Mouse (Mus musculus) mouse embryonic stem cell (cell line): ENCODE data around the gene Gm36028.

ENCODE experiments used
- in situ Hi-C, 2 experiments: fragments of 300-500 bp; cut with MboI; formaldehyde crosslinking; loops; 1 replicate in 1 of 2; 3 replicates in 1 of 2; pipeline ENCODE4 v1.14.3; 2019 to 2020; ENCODE audit warnings: low sequenced_read_pairs in 2 of 2, low pct_unique_long_range_greater_than_20kb in 1 of 2, mixed read lengths in 1 of 2; ENCODE audit not compliant: unreplicated experiment in 1 of 2

Gene Gm36028

DNA sequence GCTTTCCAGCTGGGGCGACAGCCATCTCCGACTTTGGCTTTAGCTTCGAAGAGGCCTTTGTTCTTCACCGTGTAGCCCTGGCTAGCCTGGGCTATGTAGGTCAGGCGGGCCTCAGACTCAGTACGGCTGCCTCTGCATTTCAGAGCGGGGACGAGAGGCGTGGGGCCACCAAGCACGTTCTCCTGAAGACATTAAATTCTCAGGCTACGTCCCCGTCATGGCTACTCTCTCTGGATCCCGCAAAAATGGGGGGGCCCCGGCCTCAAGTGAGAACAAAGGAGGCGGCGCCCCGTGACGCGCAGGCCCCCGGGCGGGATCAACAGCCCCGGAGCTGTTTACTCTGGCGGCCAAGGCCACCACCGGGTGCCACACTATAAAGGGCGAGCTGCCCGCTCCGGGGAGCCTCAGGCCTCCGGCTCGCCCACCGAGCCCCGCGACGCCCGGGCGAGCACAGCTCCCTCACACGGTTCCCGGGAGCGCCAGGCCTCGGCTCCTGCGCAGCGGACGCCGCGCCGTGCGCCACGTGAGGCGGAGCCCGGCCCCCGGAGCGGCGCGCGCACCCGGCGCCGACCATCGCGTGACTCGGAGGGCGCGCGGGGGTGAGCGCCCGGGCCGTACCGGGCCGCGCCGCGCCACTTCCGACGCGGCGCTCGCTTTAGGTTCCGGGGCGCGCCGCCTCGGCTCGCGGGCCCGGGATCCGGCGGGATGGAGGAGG lies 7.0 kb upstream of the Gm36028 start, which contains the start of gene Lrrc58:
Gene Lrrc58, plus strand, starts transcription at position 599 of the 715 bp plus-strand sequence.
- in situ Hi-C loops: no loop called here

DNA sequence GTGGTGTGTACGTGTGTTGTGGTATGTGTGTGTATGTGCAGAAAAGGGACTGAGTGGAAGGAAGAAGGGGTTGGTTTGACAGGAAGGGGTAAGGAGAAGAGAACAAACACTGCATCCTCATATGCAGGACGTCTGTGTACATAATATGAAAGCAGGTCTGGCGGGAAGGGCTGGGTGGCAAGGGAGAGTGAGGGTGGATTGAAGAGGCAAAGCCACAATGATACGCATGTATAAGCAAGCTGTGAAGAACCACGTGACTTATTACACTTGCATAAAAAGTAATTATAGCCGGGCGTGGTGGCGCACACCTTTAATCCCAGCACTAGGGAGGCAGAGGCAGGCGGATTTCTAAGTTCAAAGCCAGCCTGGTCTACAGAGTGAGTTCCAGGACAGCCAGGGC lies 4.9 kb upstream of the Gm36028 start:
- in situ Hi-C loops: no loop called here

DNA sequence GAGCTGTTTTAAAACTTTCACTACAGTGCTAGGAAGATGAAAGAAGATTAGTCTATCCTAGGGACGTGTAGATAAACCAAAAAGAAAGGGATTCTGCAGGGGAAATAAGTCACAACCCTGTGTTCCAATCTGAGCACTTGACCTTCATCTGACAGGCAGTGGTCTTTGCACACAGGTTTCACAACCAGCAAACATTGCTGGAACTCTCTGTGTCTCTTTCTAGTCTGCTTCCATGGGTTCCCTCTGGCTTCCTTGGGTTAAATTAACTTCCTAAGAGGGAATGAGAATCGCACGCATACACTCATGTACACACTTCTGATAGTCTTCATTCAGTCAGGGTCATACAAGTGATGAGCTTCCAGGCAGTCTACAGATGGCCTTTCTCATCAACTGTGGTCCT lies 2.9 kb upstream of the Gm36028 start:
- in situ Hi-C loops: no loop called here

DNA sequence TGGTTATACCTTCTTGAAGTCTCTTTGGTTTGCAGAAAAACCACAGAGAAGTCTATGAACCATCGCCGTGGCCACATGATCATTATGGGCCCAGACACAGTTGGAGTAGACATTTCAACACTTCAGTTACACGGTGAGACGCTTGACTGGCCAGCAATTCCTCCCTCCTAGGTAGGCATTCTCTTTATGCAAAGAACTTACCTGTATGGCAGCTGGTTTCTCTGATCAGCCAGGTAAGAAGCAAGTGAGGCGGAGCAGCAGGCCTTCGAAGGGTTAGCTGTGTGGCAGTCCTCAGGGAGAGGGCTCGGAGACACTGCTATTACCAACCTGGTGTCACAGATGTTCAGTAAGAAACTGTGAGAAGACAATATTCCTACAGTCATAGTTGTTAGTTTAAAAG lies 733 bp downstream of the Gm36028 start:
- in situ Hi-C loops: no loop called here

DNA sequence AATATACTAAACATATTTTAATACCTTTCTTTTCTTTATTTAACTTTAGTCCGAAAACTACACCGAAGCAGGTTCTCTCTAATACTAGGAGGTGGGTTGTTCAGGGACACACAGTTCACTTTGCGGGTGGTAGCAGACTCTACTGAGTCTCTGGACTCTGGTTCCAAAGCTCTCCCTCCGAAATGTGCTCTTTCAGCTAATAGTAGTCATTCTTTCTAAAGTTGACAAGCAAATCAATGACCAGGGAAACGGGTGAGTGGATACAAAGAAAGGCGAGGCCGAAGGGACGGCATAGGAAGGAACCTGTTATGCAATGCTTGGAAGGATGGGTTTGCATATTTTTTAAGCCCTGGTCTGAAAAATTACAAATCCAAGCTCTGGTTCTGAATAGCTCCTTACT lies 3.5 kb downstream of the Gm36028 start:
- in situ Hi-C loops: no loop called here

DNA sequence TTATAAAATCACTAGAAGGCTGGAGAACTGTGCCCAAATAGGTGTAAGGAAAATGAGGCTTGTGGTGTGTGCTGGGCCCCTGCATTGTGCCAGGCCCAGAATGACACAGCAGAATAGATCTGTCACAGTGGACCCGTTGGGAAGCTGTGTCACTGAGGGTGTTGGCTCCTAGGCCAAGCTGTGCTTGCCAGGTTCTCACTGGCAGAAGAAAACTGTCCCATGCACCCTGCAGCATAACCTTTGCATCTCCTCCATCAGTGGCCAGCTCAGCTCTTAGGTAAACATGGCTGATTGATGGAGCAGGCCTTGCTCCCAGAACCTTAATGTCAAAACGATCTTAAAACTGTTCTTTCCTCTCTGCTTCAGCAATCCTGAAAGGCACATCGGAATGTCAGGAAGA lies 4.6 kb downstream of the Gm36028 start:
- in situ Hi-C loops: no loop called here

DNA sequence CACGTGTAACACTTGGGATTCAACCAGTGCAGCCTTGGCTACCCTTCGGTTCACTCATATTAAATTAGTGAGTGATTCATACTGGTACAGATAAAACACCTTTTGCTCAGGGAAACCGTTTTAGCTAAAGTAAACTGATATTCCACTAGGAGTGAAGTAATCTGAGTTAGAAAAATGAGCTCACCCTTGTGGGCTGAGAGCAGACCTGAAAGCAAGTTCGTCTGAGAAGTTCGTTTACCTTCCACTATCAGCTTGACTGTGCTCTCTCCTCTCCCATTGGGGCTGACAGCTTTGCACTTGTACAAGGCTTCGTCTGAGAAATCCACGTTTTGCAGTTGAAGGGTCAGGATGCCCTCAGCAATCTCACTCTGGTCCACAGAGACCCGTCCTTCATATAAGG lies 5.4 kb downstream of the Gm36028 start:
- in situ Hi-C loops: no loop called here

DNA sequence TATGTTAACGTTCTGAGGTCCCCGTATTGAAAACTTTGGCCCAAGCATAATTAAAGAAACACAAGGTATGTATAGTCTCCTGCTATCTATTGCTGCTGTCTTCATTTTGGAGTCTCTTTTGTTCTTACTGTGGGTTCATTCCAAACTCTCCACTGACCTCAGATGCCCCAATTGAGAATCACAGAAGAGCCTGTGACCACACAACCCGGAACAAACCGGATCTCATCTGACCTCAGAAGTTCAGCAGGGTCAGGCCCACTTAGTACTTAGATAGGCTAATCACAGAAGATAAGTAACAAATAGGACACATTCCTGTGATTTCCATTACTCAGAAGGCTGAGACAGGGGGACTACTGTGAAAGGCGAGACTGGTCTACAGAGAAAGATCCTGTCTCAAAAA lies 6.4 kb downstream of the Gm36028 start:
- in situ Hi-C loops: no loop called here

DNA sequence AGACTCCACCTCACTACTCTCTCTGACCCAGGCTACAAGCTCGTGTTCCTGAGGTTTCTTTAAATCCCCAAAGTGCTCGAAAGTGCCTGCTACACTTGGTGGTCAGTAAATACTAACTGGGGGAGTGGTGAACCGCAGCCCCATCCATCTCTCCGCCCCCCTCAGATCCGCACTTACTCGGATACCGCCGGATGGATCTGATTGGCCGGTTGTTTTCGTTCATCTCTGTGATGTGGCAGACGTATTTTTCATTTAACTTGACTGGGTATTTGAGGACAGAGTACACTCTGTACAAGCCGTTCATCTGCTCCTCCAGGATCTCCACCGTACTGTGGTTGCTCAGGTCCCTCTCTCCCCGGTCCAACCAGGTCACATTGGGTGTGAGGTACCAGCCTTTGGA lies 6.9 kb downstream of the Gm36028 start:
- in situ Hi-C loops: no loop called here

DNA sequence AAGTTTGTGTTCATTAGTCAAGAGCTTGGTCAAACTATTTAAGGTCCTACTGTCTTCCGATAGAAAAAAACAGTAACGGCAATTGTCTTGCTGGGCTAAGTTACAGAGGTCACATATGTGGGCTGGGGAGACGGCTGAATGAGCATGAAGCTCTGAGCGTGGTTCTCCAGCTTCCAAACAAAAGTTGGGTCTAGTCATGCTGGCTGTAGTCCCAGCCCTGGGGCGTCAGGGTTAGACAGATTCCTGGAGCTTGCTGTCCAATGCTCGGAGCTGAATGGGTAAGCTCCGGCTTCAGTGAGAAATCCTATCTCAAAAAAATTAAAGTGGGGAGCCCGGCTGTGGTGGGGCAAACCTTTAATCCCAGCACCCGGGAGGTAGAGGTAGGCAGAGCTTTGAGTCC lies 7.7 kb downstream of the Gm36028 start:
- in situ Hi-C loops: no loop called here

DNA sequence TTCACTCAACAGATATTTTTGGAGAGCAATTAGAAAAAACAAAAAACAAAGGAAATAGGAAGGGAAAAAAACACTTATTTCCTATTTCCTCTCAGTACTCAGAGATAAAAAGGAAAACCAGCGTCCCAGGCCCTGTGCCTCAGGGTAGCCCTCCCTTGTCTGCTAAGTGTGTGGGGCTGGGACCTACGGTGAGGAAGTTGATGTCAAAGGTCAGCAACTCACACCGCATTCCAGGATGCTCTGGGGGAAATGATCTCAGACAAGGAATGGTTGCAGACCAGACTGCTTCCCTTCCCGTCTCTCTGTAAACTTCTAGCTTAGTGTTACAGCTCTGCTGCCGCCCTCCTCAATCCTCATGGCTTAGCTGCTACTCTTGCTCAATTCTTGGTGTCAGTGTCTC lies 9.6 kb downstream of the Gm36028 start:
- in situ Hi-C loops: no loop called here

DNA sequence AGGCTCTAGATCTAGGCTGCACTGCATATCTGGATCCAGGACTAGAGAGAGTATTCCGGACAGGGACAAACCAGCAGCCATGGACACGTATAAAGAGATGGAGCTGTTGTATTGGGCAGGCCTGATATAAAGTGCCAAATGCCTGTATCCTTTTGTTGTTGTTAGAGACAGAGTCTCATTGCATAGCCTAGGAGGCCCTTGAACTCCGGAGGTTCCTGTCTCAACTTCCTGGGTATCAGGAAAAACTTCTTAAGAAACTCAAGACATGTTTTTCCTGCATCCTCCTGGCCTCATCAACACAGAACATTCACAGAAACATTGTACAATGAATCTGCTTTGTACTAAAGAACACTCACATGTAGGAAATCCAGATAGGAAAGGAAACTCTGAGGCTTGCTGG lies 13.9 kb downstream of the Gm36028 start:
- in situ Hi-C loops: no loop called here

DNA sequence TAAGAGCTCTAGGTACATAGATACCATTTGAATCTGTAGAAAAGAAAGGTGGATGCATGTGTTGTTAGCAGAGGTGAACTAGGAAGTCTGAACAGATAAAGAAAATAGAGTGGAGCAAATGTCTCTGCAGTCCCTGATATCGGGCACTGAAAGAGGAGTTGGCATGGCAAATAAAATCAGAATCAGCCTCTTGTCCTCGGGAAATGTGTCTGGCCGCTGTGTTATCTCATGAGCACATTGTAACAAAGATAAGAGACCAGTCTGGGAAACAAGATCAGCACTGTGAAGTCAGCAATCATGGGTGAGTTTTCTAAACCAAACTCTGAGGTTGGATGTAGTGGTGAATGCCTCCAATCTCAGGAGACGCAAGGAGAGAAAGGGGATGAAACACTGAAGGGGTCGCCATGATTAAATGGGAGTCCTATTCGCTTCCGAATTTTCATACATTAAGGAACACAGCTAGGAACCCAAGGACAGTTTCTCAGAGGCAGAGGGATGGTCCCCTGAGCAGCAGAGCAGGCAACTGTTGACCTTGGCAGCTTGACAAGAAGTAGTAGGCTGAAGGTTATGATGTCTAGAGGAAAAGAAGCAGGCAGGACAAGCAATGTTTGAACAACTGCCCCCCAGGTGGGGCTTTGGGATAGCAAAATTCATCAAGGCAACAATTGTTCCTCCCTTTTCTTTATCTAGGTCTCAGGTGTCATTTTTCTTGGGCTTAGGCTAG lies 15.6 kb downstream of the Gm36028 start:
- in situ Hi-C loops: no loop called here

DNA sequence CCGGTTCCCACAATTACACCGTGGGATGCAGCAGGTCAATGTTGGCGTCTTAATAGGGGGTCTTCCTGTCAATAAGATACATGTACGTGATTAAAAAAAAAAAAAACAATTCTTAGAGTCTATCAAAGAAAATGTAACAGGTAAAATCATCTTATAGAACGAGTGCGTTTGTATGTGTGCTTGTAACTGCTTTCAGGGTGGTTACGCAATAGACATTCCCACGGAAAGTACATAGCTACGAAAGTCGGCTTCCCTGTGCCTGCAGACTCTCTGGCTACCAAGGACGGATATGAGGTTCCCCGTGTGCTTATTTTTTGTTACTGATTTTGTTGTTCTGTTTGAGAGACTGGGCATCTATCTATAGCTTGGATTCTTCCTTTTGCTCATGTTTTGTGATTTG lies 17.2 kb downstream of the Gm36028 start:
- in situ Hi-C loops: no loop called here

DNA sequence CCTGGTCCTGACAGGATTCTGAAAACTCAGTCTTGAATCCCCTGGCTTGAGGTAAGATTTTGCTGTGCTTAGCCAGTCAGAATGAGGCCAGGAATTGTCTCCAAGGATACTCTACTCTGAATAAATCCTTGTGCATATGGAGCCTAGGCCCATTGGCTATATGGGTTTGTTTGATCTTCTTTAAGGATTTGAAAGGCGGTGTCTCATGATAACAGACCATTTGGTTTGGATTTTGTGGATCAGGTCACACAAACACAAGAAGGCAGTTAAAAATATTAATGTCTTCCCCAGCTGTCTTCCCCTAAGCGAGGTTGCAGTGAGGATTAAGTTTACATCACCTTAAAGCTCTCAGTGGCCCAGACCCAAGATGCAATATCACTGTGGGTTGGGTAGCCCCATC lies 18.5 kb downstream of the Gm36028 start:
- in situ Hi-C loops: no loop called here

DNA sequence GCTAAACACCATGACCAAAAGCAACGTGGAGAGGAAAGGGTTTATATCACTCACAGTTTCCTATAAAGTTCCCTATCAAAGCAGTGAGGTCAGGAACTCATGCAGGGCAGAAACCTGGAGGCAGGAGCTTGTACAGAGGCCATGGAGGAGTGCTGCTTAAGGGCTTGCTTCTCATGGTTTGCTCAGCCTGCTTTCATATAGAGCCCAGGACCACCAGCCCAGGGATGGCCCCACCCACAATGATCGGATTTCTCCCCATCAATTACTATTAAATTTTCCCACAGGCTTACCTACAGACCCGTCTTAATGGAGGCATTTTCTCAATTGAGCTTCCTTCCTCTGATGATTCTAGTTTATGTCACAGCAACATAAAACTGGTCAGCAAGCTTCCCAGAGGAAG lies 23.4 kb downstream of the Gm36028 start:
- in situ Hi-C loops: no loop called here

DNA sequence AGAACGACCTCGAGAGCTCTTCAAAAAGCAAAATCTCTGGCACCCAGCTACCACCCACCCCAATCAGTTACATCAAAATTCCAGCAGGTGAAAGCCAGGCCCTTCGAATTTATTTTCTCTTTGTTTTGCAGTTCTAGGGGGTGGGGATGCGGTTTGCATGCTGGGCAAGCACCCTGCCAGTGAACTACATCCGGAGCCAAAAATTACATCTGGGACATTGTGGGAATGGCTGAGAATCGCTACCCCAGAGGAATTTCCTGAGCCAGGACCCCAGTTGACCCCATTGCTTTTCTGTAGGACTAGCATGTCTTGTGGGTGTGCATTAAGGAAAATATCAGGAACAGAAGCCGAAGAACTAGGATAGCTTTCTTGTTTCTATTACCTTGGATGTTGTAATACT lies 29.9 kb downstream of the Gm36028 start:
- in situ Hi-C loops: no loop called here

DNA sequence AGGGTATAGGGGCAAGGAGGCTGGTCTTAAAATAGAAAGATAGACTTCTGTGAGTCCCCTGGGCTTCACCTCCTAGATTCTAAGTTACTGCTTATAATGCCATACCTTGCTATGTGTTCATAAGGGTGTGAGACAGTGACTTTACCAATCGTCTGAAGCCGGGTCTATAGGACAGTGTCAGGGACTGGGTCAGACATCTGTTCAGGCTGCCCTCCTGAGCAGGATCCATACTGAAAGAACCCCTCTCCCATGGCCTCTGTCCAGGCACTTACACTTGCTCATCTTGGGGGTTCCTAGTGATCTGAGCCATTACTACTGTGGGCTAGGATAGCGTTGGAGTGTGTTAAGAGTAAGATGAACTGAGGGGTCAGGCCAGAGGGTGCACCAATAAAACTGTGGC lies 34.7 kb downstream of the Gm36028 start:
- in situ Hi-C loops: no loop called here

DNA sequence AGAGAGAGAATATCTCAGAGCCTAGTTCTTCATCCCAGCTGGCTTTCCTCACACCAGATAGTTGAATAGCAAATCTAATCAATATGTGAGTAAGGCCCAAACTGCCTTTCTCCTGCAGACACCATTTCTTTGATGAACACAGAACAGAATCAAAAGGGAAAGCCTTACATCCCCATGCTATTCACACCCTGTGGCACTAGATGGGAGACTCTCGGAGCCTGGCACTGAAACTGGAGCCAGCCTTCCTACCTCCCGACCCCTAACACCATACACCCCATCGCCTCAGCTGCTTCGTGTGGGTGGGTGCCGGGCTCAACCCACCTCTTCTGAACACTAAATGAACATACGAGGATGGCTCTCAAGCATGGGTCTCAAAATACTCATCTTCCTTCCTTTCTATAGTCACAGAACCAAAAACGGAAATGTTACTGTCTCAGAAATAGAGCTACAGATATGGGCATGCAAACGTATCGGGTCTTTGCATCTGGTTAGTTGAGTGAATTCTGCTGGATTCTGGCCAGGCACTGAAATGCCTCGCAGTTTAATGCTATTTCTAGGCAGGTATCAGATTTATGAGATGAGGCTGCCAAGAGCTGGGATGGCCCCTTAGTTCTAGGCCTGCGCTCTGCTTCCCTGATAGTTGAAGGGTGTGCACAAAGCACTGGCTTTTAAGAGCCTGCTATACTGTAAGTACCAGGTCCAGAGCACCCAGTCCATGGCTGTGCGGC lies 36.0 kb downstream of the Gm36028 start:
- in situ Hi-C loops: no loop called here

DNA sequence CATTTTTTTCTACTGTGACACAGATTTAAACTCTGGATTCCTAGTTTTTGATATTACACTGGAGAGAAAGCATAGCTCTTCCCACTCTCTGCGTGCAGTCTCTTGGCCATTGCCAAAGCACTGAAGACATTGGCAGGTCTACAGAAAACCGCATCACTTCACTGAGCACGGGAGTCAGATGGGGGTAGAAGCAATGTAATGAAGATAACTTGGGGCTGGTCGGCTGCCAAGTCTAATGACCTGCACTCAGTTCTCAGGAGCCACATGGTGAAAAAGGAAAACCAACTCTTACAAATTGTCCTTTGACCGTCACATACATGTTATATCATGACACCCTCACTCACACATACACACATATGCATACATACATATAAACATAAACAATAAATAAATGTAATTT lies 37.0 kb downstream of the Gm36028 start:
- in situ Hi-C loops: no loop called here
